Comparison of ENCODE assay signal across 9 mouse cellular contexts in the genomic region with DNA sequence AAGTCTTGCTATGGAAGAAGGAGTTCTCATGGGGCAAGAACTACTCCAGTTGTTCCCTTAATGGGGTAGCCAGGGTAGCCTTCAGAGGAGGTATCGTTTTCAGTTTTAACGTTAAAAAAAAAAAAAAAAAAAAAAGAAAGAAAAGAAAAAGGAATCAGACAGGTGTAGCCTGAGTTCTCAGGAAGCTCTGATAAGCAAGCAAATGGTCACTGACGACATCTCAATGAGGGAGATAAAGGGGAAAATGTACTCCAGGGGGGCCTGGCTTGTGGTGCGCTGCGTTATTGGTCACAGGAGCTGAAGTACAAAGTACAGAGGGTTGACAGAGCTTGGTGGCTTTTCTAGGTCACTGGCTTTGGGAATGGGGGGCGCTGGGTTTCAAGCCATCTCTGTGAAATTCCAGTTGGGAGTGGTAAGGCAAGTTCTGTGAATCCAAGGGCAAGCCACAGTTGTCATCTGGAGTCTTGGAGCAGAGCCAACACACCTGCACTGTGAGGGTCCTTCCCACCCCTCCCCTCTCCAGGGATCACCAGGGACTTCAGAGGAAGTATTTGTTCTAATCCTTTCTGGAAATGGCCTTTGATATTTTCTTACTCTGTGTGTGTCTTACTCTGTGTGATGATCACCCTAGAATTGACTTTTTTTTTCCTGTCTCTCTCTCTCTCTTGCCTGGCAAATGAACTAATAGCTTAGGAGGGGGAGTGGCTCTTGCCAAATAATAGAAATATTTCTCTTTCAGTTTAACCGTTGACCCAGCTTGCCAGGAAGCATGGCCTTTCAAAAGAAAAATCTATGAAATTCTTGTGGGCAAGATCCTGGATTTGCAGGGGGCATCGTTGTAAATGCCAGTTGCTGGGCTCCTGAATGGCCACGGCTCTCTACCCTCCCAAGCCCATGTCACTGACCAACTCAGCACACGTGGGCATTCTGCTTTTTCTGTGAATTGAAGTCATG.
DNase-seq lines count a peak whose midpoint lies in the region; ATAC-seq lines count a peak whose summit lies in the region.
"Had no signal": no experiment of that assay in that cellular context is flagged by ENCODE, and none has a peak within 500 bp of the region (broad histone marks: within the 10 kb centered on the region; RNA-seq: fewer than 3 reads in every experiment).

No protein-coding gene starts in this region.

- no peak for ATAC-seq in hindbrain, embryonic 13.5 days (ENCODE audit: low FRiP score)
- no peak for ATAC-seq in hindbrain, embryonic 11.5 days (ENCODE audit: low FRiP score)
- no peak for ATAC-seq in kidney, embryonic 16.5 days (ENCODE audit: low FRiP score, low TSS enrichment)

- no peak overlapping the region for H3K4me3 ChIP-seq in hindbrain, embryonic 13.5 days
- no peak overlapping the region for H3K4me3 ChIP-seq in hindbrain, embryonic 11.5 days (ENCODE audit: low read depth, low read length)
- H3K4me3 ChIP-seq in brown adipose tissue, adult 24 weeks (ENCODE audit: insufficient read depth, low read depth, low read length): no peak overlapping the region
- no peak overlapping the region for H3K4me3 ChIP-seq in kidney, embryonic 16.5 days (ENCODE audit: low read length)

- no peaks in the 10 kb centered on the region for H3K36me3 ChIP-seq in hindbrain, embryonic 13.5 days
- H3K36me3 ChIP-seq in hindbrain, embryonic 11.5 days (ENCODE audit: control insufficient read depth, insufficient read depth, low read length): no peaks in the 10 kb centered on the region
- no peaks in the 10 kb centered on the region for H3K36me3 ChIP-seq in kidney, embryonic 16.5 days (ENCODE audit: insufficient read depth, low read length)

- peaks cover 35% of the 10 kb centered on the region for H3K4me1 ChIP-seq in hindbrain, embryonic 13.5 days (replicated peaks)
- no peaks in the 10 kb centered on the region for H3K4me1 ChIP-seq in hindbrain, embryonic 11.5 days (replicated peaks; ENCODE audit: control insufficient read depth, insufficient read depth, low read length)
- H3K4me1 ChIP-seq in brown adipose tissue, adult 24 weeks (ENCODE audit: control insufficient read depth, insufficient read depth, insufficient read length, low read length): no peaks in the 10 kb centered on the region
- H3K4me1 ChIP-seq in kidney, embryonic 16.5 days (ENCODE audit: insufficient read depth, low read length): peaks cover 39% of the 10 kb centered on the region

- H3K9ac ChIP-seq in hindbrain, embryonic 13.5 days: no peak overlapping the region
- H3K9ac ChIP-seq in hindbrain, embryonic 11.5 days (ENCODE audit: low read depth, low read length): no peak overlapping the region
- H3K9ac ChIP-seq in kidney, embryonic 16.5 days (replicated peaks; ENCODE audit: low read length): no peak overlapping the region

- DNase-seq in hindbrain, embryonic 11.5 days (ENCODE audit: low spot score): no peak
- DNase-seq in Muller cell, postnatal 12 days (ENCODE audit: inconsistent ontology term): peak; percentile 95
- DNase-seq in right cerebral cortex, postnatal 10 days (ENCODE audit: low spot score in 2 of 2): no peak
- DNase-seq in spleen, adult 18-20 months: no peak
- DNase-seq in right cerebral cortex, adult 2 months (ENCODE audit: low spot score in 2 of 2): no peak
- DNase-seq: gastrocnemius, postnatal 10 days had no signal

- 63% methylated on average over 10 of the region's 10 CpGs for WGBS in hindbrain, embryonic 13.5 days
- 71% methylated on average over 10 of the region's 10 CpGs for WGBS in hindbrain, embryonic 11.5 days
- WGBS in kidney, embryonic 16.5 days: 58% methylated on average over 10 of the region's 10 CpGs

- H3K27ac ChIP-seq in hindbrain, embryonic 13.5 days: 0 out of 2 replicates have a peak overlapping the region, but pooled peaks have one; percentile 30
- no peak overlapping the region for H3K27ac ChIP-seq in hindbrain, embryonic 11.5 days (ENCODE audit: low read depth, low read length)
- H3K27ac ChIP-seq in brown adipose tissue, adult 24 weeks (replicated peaks; ENCODE audit: low read depth, low read length): peak overlapping the region; percentile 23; the same call in 1 of the 2 replicates
- H3K27ac ChIP-seq in kidney, embryonic 16.5 days (ENCODE audit: low read length): peak overlapping the region; percentile 70; the same call in 1 of the 2 replicates

- H3K4me2 ChIP-seq in hindbrain, embryonic 13.5 days: no peak overlapping the region
- no peak overlapping the region for H3K4me2 ChIP-seq in hindbrain, embryonic 11.5 days (replicated peaks; ENCODE audit: low read depth, low read length)
- H3K4me2 ChIP-seq in kidney, embryonic 16.5 days (replicated peaks; ENCODE audit: low read depth, low read length): no peak overlapping the region

- no peaks in the 10 kb centered on the region for H3K9me3 ChIP-seq in hindbrain, embryonic 13.5 days
- H3K9me3 ChIP-seq in hindbrain, embryonic 11.5 days (ENCODE audit: control insufficient read depth, low read length): no peaks in the 10 kb centered on the region
- H3K9me3 ChIP-seq in kidney, embryonic 16.5 days (ENCODE audit: low read length): no peaks in the 10 kb centered on the region

- no peaks in the 10 kb centered on the region for H3K27me3 ChIP-seq in hindbrain, embryonic 13.5 days
- H3K27me3 ChIP-seq in hindbrain, embryonic 11.5 days (ENCODE audit: control insufficient read depth, insufficient read depth, low read length): no peaks in the 10 kb centered on the region
- no peaks in the 10 kb centered on the region for H3K27me3 ChIP-seq in kidney, embryonic 16.5 days (ENCODE audit: insufficient read depth, low read length)
